Mouse (Mus musculus) layer of hippocampus, adult 18-20 months (tissue): Measurements from ENCODE around the gene Arhgap6. TPM values are rescaled to one million over a fixed set of nuclear protein-coding genes. Genes with fewer than 3 reads are reported as not detected.

Experiments used
- DNase-seq, 2 experiments: peaks; one replicate each; pipeline ENCODE4 v3.0.0; 2022; ENCODE audit warnings: low spot score in 2 of 2
- total RNA-seq, 2 experiments: library from RNA; stranded (reverse); gene quantifications; 2 replicates each; pipeline ENCODE4 v1.2.3; 2021

The Arhgap6 gene
- total RNA-seq, 2 experiments from 2014 or later, result 3.0 to 4.1 TPM

DNA sequence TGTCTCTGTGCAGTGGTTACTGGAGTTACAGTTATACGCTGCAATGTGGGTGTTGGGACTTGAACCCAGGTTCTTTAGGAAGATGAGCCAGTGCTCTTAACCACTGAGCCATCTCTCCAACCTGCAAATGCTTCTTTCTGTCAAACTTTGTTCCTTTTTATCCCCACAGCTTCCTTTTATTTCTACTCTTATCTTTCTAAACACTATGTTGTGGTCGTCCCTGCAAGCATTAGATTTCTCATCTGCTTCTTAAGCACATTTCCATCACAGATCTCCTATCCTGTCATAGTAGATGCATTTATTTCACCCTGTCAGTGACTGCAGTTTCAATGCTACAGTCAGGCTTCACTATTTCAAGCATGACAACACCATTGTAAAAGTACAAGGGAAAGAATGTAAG, 312.5 kb downstream of the Arhgap6 start:
- no peak for DNase-seq

DNA sequence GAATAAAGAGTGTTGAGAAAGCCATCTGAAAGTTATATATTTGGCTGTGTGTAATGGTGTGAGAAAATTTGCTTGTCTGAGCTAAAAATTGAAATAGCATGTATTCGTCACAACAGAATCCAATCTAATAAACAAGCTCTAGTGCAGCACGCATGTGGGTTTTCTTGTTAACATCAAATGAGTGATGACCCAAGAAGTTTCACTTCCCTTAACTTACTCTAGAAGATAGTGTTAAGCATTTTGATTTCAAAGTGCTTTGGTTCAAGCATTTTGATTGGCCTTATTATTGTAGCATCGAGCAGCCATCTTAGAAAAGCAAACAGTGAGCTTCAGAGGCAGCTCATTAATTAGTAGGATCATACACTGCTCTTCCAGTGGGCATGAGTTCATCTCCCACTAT, 315.1 kb downstream of the Arhgap6 start:
- no peak for DNase-seq

GRCm38 (mm10) chrX:169112662-169113061, 317.8 kb downstream of the Arhgap6 start:
- no peak for DNase-seq

- peak in 1 of 2 experiments; percentile 8 for DNase-seq
These were observed 328.3 kb downstream of the Arhgap6 start for GRCm38 (mm10) chrX:169123115-169123772.

GRCm38 (mm10) chrX:169123773-169124151, 328.9 kb downstream of the Arhgap6 start:
- no peak for DNase-seq

- no peak for DNase-seq
These were observed 344.9 kb downstream of the Arhgap6 start for GRCm38 (mm10) chrX:169139758-169140157.

DNA sequence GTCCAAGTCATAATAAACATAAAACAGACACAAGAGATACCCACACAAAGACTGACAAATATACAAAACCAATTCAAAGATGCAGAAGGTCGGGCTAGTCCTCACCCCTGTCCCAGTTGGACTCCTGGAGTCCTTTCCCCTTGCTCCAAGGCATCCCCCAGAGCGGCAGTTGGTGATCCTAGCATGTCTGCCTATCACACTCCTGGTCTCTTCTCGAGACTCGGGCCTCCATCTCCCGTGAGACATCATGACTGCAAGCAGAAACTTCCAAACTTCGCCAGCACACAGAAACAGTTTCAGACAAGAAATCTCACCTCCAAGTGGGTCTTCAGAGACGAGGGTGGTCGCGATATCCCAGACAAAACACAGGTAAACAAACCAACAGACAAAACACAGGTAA, 345.6 kb downstream of the Arhgap6 start:
- DNase-seq, result no peak

DNA sequence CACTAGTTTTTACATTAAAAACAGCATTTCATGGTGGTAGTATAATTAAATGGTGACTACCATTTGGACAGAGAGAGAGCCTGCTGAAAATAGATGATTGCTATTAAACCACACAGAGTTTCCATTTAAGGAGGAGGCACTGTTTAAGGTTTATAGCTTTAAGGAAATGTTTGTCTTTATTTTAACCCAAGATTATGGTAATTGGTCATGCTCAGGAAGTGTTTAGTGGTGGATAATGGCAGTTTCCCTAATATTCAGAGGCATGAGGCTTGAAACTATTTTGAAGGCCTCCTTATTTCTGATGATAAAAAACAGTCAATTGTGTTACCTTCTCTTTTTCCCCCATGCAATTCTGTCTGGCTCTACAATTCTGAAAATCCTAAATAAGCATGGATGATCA, 358.9 kb downstream of the Arhgap6 start:
- no peak for DNase-seq

DNA sequence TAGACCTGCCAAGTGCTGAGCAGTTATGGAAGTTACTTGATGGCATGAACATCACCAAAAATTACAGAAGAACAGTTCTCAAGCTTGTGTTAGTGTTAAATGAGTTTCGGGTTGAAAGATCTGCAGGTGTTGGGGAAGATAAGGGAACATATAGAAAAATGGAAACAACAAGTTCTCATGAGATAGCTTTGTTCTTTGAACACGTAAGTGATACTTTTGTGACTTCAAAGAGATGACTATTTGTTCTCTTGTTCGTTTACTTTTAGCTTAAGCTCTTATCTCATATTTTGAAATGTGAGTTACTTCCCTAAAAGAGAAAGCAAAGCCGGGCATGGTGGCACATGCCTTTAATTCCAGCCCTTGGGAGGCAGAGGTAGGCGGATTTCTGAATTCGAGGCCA, 363.5 kb downstream of the Arhgap6 start:
- DNase-seq, result no peak

- DNase-seq, result no peak
These were observed 376.1 kb downstream of the Arhgap6 start for GRCm38 (mm10) chrX:169170981-169171380.

GRCm38 (mm10) chrX:169173796-169174195, 378.9 kb downstream of the Arhgap6 start:
- no peak for DNase-seq

- no peak for DNase-seq
These were observed 383.7 kb downstream of the Arhgap6 start for GRCm38 (mm10) chrX:169178634-169179033.

DNA sequence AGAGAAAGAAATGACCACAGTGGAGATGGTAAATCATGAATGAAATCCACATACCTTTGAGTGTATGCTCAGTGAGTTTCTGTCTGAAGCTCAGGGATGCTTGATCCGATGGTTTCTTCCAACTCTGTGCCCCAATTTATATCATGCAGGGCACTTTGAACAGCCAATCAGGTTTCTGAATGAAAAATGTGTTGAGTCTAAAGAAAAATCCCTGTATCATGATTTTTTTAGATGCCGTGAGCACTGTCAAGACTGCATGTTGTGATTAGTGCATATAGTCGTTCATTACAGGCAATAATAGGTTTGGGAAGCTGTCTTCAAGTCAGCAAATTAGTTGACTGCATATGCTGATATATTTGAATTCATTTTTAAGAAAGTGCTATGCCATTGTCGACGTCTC, 392.2 kb downstream of the Arhgap6 start, which contains the start of gene Amelx:
TSS of gene Amelx (minus strand) at position 101 of the 400 bp plus-strand sequence.
- DNase-seq, result no peak

DNA sequence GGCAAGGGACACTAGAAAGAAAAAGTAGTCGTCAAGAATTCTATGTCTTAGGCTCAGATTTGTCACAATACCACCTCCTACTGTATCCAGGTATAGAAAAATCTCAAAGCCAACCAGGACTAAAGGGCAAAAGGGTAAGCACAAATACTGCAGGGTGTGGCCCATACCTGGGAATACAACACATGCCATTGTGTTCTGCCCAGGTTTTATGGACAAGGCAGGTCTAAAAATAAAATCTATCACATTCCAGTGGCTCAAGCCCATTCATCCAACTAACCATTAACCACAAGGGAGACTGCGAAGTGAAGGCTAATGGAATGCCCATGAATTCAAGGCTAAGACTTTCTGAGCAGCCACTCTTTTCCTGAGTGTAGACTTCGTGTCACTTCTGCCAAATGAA, 415.1 kb downstream of the Arhgap6 start:
- no peak for DNase-seq

DNA sequence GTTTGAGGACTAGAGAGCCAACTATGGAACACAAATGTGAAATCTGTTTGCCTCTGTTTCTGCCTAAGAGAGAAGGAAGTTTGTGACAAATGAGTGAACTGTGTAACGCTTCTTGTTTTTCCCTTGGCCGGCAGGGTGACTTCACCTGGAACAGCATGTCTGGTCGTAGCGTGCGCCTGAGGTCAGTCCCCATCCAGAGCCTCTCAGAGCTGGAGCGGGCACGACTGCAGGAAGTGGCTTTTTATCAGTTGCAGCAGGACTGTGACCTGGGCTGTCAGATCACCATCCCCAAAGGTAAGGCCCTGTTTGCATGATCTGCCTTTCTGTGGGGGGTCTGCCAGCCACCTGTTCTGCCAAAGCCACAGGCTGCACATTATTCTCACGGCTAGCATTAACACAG, 425.2 kb downstream of the Arhgap6 start:
- no peak for DNase-seq

- DNase-seq, result no peak
These were observed 427.6 kb downstream of the Arhgap6 start for GRCm38 (mm10) chrX:169222357-169223062.

DNA sequence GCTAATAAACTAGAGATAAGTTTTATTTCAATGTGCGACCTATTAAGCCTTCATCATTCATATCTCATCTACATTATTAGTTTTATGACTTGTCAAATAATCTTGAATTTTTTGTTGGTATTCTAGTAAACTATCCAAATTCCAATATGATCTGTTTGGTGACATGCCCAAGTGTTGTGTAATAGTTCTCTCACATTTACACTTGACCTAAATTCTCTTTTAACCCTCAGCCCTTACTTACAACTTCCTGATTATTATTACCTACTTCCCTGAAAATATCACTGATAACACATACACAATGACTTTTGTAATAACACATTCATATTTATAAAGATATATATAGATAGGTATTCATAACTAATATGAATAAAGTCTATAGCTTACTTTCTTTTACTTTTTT, 461.0 kb downstream of the Arhgap6 start:
- DNase-seq, result no peak

DNA sequence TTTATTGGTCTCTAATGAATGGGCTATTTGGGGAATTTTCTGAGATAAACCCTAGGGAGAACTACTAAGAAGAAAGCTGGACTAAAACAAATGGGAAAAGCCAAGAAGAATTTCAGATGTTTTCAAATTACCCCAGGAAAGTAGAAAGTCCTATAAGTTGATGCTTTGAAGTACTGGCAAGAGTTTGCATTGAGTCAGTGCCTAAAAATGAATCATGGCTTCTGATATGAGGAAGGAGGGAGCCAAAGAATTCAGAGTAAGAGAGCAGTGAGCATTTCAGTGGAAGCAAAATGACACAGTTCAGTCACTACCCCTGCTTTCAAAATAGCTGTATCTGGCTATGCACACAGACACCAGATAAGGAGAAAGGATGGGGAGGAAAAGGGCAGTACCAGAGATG, 461.8 kb downstream of the Arhgap6 start:
- no peak for DNase-seq

DNA sequence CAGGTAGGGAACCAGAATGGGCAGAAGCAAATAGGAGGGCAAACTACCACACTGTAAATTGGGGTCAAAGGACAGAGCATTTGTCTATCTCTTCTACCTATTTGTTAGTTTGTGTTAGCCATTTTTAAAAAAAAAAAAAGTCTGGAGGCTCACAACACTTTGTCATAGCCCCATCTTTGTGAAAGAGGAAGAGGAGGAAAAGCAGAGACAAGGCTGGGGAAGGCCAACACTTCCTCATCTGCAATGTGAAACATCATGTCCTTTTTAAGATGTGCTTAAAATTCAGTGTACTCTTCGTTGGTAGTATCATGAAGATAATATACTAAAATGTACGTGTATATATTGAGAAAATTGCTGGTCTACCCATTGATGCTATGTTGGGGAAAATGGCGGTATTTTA, 466.1 kb downstream of the Arhgap6 start:
- DNase-seq, result no peak

DNA sequence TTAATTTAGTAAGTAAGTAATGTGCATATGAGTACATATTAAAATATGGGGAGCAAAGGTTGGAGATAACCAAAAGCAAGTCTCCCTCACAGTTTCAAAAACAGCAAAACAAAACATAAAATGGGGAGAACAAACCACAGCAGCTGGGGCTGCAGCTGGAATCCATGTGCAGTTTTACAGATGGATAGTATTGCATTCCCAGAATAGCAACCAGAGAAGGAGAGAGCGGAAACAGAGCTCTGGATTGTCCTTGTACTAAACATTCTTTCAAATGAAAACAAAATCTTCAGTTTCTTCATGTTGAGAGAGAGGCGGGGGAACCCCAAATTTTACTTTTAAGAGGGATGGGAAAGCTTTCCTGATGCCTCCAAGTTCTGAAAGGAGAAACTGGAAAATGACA, 467.3 kb downstream of the Arhgap6 start:
- no peak for DNase-seq

GRCm38 (mm10) chrX:169263433-169264172, 468.7 kb downstream of the Arhgap6 start:
- DNase-seq, result no peak

- peak in 1 of 2 experiments; percentile 28 for DNase-seq
These were observed 504.7 kb downstream of the Arhgap6 start for GRCm38 (mm10) chrX:169299579-169299978.
